Mouse (Mus musculus) liver, embryonic 14.5 days (tissue): ENCODE results near the gene Lancl2. TPM values are rescaled to one million over a fixed set of nuclear protein-coding genes. Genes with fewer than 3 reads are reported as not detected.

Experiments
- ATAC-seq: fragments of 200-750 bp; cut with Nextera tagmentation; 2 replicates; pipeline ENCODE4 v1.8.0; 2017; ENCODE audit warnings: moderate number of reproducible peaks, mild to moderate bottlenecking, moderate library complexity; ENCODE audit not compliant: insufficient read depth
- DNase-seq, 3 experiments: peaks; one replicate each; pipeline ENCODE4 v3.0.0-alpha.2; 2012 to 2013; ENCODE audit warnings: low read depth in 3 of 3, low spot score in 3 of 3
- H3K27ac ChIP-seq: fragments of 300-500 bp; sonication (generic); 2 replicates; pipeline ENCODE4 v1.5.1; 2014; ENCODE audit warnings: moderate library complexity, mild to moderate bottlenecking, control low read depth, inconsistent platforms
- H3K27me3 ChIP-seq: fragments of 300-500 bp; sonication (generic); 2 replicates; pipeline ENCODE4 v1.6.1; 2014; ENCODE audit warnings: mild to moderate bottlenecking, low read length, moderate library complexity; ENCODE audit not compliant: control insufficient read depth, insufficient read depth
- H3K36me3 ChIP-seq: fragments of 300-500 bp; sonication (generic); replicated peaks from 2 replicates; pipeline ENCODE4 v1.6.1; 2014; ENCODE audit warnings: low read depth; ENCODE audit not compliant: control insufficient read depth, insufficient read depth
- H3K4me1 ChIP-seq, 2 experiments: fragments of 200-500 bp in 1 of 2; fragments of 300-500 bp in 1 of 2; sonication (generic) in 1 of 2; replicated peaks; 2 replicates each; pipeline ENCODE4 v1.6.1; 2012 to 2014; ENCODE audit warnings: antibody characterized with exemption in 1 of 2, inconsistent platforms in 1 of 2, low read length in 1 of 2; ENCODE audit not compliant: control insufficient read depth in 2 of 2, insufficient read depth in 2 of 2
- H3K4me2 ChIP-seq: fragments of 300-500 bp; sonication (generic); 2 replicates; pipeline ENCODE4 v1.6.1; 2014; ENCODE audit warnings: low read depth, mild to moderate bottlenecking, control low read depth, moderate library complexity
- H3K4me3 ChIP-seq, 2 experiments: fragments of 200-500 bp in 1 of 2; fragments of 300-500 bp in 1 of 2; sonication (generic) in 1 of 2; 2 replicates each; pipeline ENCODE4 v1.5.1; 2012 to 2014; ENCODE audit warnings: low read depth in 2 of 2, low read length in 2 of 2, mild to moderate bottlenecking in 2 of 2, control low read depth in 1 of 2, inconsistent platforms in 1 of 2, moderate library complexity in 1 of 2; ENCODE audit not compliant: insufficient read depth in 1 of 2
- H3K9ac ChIP-seq: fragments of 300-500 bp; sonication (generic); replicated peaks from 2 replicates; pipeline ENCODE4 v1.6.1; 2014; ENCODE audit warnings: mild to moderate bottlenecking, control low read depth, moderate library complexity
- H3K9me3 ChIP-seq: fragments of 300-500 bp; sonication (generic); 2 replicates; pipeline ENCODE4 v1.6.1; 2016; ENCODE audit warnings: low read length, mixed read lengths; ENCODE audit not compliant: control insufficient read depth
- CTCF ChIP-seq: IDR thresholded peaks from 2 replicates; pipeline ENCODE4 v1.5.1; 2016; ENCODE audit warnings: antibody characterized with exemption, low read depth, control low read depth
- EP300 ChIP-seq: IDR thresholded peaks from 2 replicates; pipeline ENCODE4 v1.6.1; 2016; ENCODE audit warnings: antibody characterized with exemption, low read depth
- WGBS: fragments of 180-500 bp; shearing (Covaris S2); extraction: QIAGEN DNeasy Blood & Tissue Kit; methylation state at CpG from one replicate; pipeline ENCODE4 v1.1.7; 2014; ENCODE audit not compliant: insufficient replicate concordance; 5-methylcytosine and 5-hydroxymethylcytosine counted together
- polyA plus RNA-seq, 2 experiments: library from polyadenylated mRNA; depleted of rRNA in 1 of 2; stranded (reverse) in 1 of 2; unstranded in 1 of 2; fragments of >200 nt; fragmentation: Nextera tagmentation in 1 of 2; extraction: Ambion mirVana in 1 of 2; gene quantifications; 2 replicates each; pipeline versions ENCODE4 v1.2.1 to v1.2.3; 2012 to 2014

Lancl2 gene
- polyA plus RNA-seq, 2 experiments: 7.1 to 13.5 TPM

- H3K4me1 ChIP-seq: peaks cover 39 to 47% of the 10 kb centered on the region in 2 experiments
- WGBS: 16% methylated on average over 2 of the region's 2 CpGs
These were observed 43.4 kb downstream of the Lancl2 start for GRCm38 (mm10) chr6:57745748-57746129.

GRCm38 (mm10) chr6:57753962-57754759 is 51.8 kb downstream of the Lancl2 start:
- Histone ChIP-seq H3K27ac (peak overlapping the region; percentile 72), H3K4me2 (peak overlapping the region; percentile 58), H3K4me1 (peaks cover 26 to 29% of the 10 kb centered on the region in 2 experiments), H3K27me3 (no peaks in the 10 kb centered on the region), H3K4me3 (no peak overlapping the region), H3K9ac (peak overlapping the region; percentile 48), H3K36me3 (peaks cover 41% of the 10 kb centered on the region), H3K9me3 (no peaks in the 10 kb centered on the region)
- TF ChIP-seq EP300 (peak; percentile 84), CTCF (no peak)
- DNase-seq (no peak), ATAC-seq (peak; percentile 95)
- 71% methylated on average over 9 of the region's 9 CpGs for WGBS

More at GRCm38 (mm10) chr6:57745748-57746129, 43.4 kb downstream of the Lancl2 start:
- ATAC-seq (peak; percentile 74), DNase-seq (peak in 2 of 3 experiments; percentile 42 to 54)
- H3K9ac ChIP-seq: peak overlapping the region; percentile 67
- peak overlapping the region; percentile 60 for H3K4me2 ChIP-seq
- H3K36me3 ChIP-seq: no peaks in the 10 kb centered on the region; the same call in 1 of the 2 replicates
- H3K4me3 ChIP-seq: no peak overlapping the region
- H3K27ac ChIP-seq: peak overlapping the region; percentile 99
- no peaks in the 10 kb centered on the region for H3K9me3 ChIP-seq
- no peak for TF ChIP-seq CTCF
- no peak for TF ChIP-seq EP300
- H3K27me3 ChIP-seq: no peaks in the 10 kb centered on the region

- H3K4me3 ChIP-seq: no peak overlapping the region
- no peak overlapping the region for H3K4me2 ChIP-seq
- TF ChIP-seq EP300 (peak; percentile 49), CTCF (no peak)
- no peak overlapping the region for H3K9ac ChIP-seq
- peaks cover 49 to 55% of the 10 kb centered on the region in 2 experiments for H3K4me1 ChIP-seq
- H3K9me3 ChIP-seq: no peaks in the 10 kb centered on the region
- no peaks in the 10 kb centered on the region for H3K27me3 ChIP-seq
- ATAC-seq (no peak), DNase-seq (no peak)
- H3K27ac ChIP-seq: peak overlapping the region; percentile 38
- H3K36me3 ChIP-seq: peaks cover 38% of the 10 kb centered on the region
These were observed 60.7 kb downstream of the Lancl2 start for GRCm38 (mm10) chr6:57763054-57763453.

DNA sequence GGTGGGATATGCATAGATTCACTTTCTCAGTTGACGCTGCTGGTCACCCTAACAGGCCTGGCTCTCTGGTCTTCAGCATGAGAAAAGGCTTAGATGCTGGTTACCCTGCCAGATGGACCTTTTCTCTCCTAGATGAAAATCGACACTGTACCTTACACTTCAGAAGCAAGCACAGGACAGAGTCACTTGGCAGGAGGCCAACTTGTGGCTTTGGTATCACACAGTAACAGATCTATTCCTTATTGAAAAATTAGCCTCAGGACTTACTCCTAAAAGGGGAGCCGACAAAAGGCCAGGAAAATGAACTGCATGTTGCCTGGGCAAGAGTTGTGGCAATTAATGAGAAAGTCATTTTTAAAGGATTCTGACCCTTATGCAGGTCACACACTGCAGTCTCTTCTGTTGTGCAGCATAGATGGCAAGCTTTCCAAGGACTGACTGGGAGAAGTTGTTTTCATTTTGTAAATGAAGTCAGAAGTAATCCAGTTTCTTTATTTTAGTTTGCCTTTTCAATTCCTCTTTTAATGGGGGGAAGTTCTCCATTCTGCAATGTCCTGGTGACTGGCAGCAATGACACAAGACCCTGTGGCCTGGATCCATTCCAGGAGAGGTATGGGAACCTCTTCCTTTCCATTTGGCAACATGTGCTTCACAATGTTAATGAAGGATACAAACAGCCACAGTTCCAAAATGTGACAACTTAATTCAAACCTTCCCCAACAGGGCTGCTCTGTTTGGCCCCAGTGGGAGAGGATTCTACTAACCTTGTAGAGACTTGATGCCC is 62.9 kb downstream of the Lancl2 start:
- Histone ChIP-seq H3K27ac (peak overlapping the region; percentile 95), H3K27me3 (no peaks in the 10 kb centered on the region), H3K4me3 (no peak overlapping the region), H3K9ac (peak overlapping the region; percentile 60), H3K4me2 (peak overlapping the region; percentile 65), H3K36me3 (peaks cover 42% of the 10 kb centered on the region), H3K9me3 (no peaks in the 10 kb centered on the region), H3K4me1 (peaks cover 62 to 73% of the 10 kb centered on the region in 2 experiments)
- no peak for TF ChIP-seq CTCF
- TF ChIP-seq EP300: peak; percentile 29; the same call in 1 of the 2 replicates
- 39% methylated on average over 3 of the region's 3 CpGs for WGBS
- ATAC-seq (no peak), DNase-seq (peak in 1 of 3 experiments; percentile 43)

- WGBS: 3% methylated on average over 1 of the region's 1 CpGs
- peaks cover 62 to 73% of the 10 kb centered on the region in 2 experiments for H3K4me1 ChIP-seq
- DNase-seq (peak; percentile 71 to 77 (median 74)), ATAC-seq (peak; percentile 84)
- H3K9me3 ChIP-seq: no peaks in the 10 kb centered on the region
- TF ChIP-seq CTCF (no peak), EP300 (peak; percentile 80)
- peaks cover 34% of the 10 kb centered on the region for H3K36me3 ChIP-seq
- peak overlapping the region; percentile 65 for H3K4me2 ChIP-seq
- no peaks in the 10 kb centered on the region for H3K27me3 ChIP-seq
- H3K9ac ChIP-seq: peak overlapping the region; percentile 60
- H3K27ac ChIP-seq: peak overlapping the region; percentile 95
- peak overlapping the region in 1 of 2 experiments; percentile 29; a peak in 2 of 4 replicates for H3K4me3 ChIP-seq
These were observed 63.9 kb downstream of the Lancl2 start for GRCm38 (mm10) chr6:57766287-57766686.
